Mouse (Mus musculus) liver, embryonic 16.5 days (tissue): Measurements from ENCODE around the gene Chd9. TPM values are rescaled to one million over a fixed set of nuclear protein-coding genes. Genes with fewer than 3 reads are reported as not detected.
A peak's percentile ranks its signal among the peaks of the same experiment; 100 is the strongest.

Experiments used
- ATAC-seq: fragments of 200-750 bp; cut with Nextera tagmentation; 2 replicates; pipeline ENCODE4 v1.8.0; 2017; ENCODE audit warnings: low read depth, mild to moderate bottlenecking, moderate number of reproducible peaks, moderate library complexity
- H3K27ac ChIP-seq: fragments of 300-500 bp; sonication (generic); 2 replicates; pipeline ENCODE4 v1.5.1; 2014; ENCODE audit warnings: mild to moderate bottlenecking, low read length
- H3K27me3 ChIP-seq: fragments of 300-500 bp; sonication (generic); 2 replicates; pipeline ENCODE4 v1.6.1; 2014; ENCODE audit warnings: low read depth, low read length, mixed read lengths; ENCODE audit not compliant: control insufficient read depth, insufficient read depth
- H3K36me3 ChIP-seq: fragments of 300-500 bp; sonication (generic); 2 replicates; pipeline ENCODE4 v1.6.1; 2014; ENCODE audit warnings: mild to moderate bottlenecking; ENCODE audit not compliant: control insufficient read depth, insufficient read depth
- H3K4me1 ChIP-seq: fragments of 300-500 bp; sonication (generic); 2 replicates; pipeline ENCODE4 v1.6.1; 2014; ENCODE audit warnings: low read depth, low read length, mixed read lengths; ENCODE audit not compliant: control insufficient read depth
- H3K4me2 ChIP-seq: fragments of 300-500 bp; sonication (generic); 2 replicates; pipeline ENCODE4 v1.6.1; 2014; ENCODE audit warnings: low read depth, low read length, mixed read lengths
- H3K4me3 ChIP-seq: fragments of 300-500 bp; sonication (generic); 2 replicates; pipeline ENCODE4 v1.5.1; 2014; ENCODE audit warnings: low read depth, mild to moderate bottlenecking, low read length
- H3K9ac ChIP-seq: fragments of 300-500 bp; sonication (generic); 2 replicates; pipeline ENCODE4 v1.6.1; 2014; ENCODE audit warnings: low read depth, low read length
- H3K9me3 ChIP-seq: fragments of 300-500 bp; sonication (generic); replicated peaks from 2 replicates; pipeline ENCODE4 v1.6.1; 2016; ENCODE audit warnings: low read length; ENCODE audit not compliant: control insufficient read depth
- whole genome bisulfite sequencing: fragments of 180-500 bp; shearing (Covaris S2); extraction: QIAGEN DNeasy Blood & Tissue Kit; methylation state at CpG from one replicate; pipeline ENCODE4 v1.1.7; 2014; ENCODE audit not compliant: insufficient replicate concordance; 5-methylcytosine and 5-hydroxymethylcytosine counted together
- polyA plus RNA-seq: library from polyadenylated mRNA; unstranded; fragments of >200 nt; fragmentation: Nextera tagmentation; extraction: Ambion mirVana; gene quantifications from 2 replicates; pipeline ENCODE4 v1.2.1, GENCODE M21; 2015

The Chd9 gene
- polyA plus RNA-seq, 1 experiment from 2014 or later, result 18.5 TPM

- H3K27me3 ChIP-seq, result no peaks in the 10 kb centered on the region
- no peaks in the 10 kb centered on the region for H3K36me3 ChIP-seq
- no peak overlapping the region for H3K4me3 ChIP-seq
- 55% methylated on average over 9 of the region's 9 CpGs for WGBS
- H3K9ac ChIP-seq, result no peak overlapping the region
- no peak overlapping the region for H3K27ac ChIP-seq
- H3K4me2 ChIP-seq, result no peak overlapping the region
- no peak for ATAC-seq
- H3K4me1 ChIP-seq, result no peaks in the 10 kb centered on the region
- no peaks in the 10 kb centered on the region for H3K9me3 ChIP-seq
Observed at GRCm38 (mm10) chr8:90819561-90820320, 8.4 kb upstream of the Chd9 start.

DNA sequence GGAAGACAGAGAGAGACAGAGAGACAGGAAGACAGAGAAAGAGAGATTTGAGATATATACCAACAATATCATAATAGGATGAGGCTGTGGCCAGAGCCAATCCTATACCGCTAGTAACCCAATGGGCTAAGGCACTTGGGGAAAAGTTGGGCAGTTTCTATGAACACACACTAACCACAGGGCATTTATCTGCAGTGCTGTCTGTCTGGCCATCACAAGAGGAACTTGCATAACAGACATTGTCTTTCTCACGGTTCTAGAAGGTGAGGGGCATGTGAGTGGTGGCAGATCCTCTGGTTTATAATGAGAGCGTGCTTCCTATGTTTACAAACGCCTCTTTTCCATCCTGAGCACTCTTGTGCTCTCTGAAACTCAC lies 7.8 kb upstream of the Chd9 start:
- H3K4me1 ChIP-seq, result no peaks in the 10 kb centered on the region
- no peak overlapping the region for H3K4me2 ChIP-seq
- H3K9ac ChIP-seq, result no peak overlapping the region
- no peaks in the 10 kb centered on the region for H3K9me3 ChIP-seq
- H3K27ac ChIP-seq, result no peak overlapping the region
- no peaks in the 10 kb centered on the region for H3K36me3 ChIP-seq
- H3K4me3 ChIP-seq, result no peak overlapping the region
- 33% methylated on average over 4 of the region's 4 CpGs for WGBS
- H3K27me3 ChIP-seq, result no peaks in the 10 kb centered on the region
- no peak for ATAC-seq

- no peaks in the 10 kb centered on the region for H3K36me3 ChIP-seq
- no peak overlapping the region for H3K9ac ChIP-seq
- ATAC-seq, result no peak
- H3K4me2 ChIP-seq, result no peak overlapping the region
- H3K4me3 ChIP-seq, result no peak overlapping the region
- no peaks in the 10 kb centered on the region; the same call in 1 of the 2 replicates for H3K4me1 ChIP-seq
- H3K27ac ChIP-seq, result no peak overlapping the region
- no peaks in the 10 kb centered on the region for H3K9me3 ChIP-seq
- H3K27me3 ChIP-seq, result no peaks in the 10 kb centered on the region
- WGBS, result 16% methylated on average over 11 of the region's 11 CpGs
Observed at GRCm38 (mm10) chr8:90822443-90822842, 5.7 kb upstream of the Chd9 start.

DNA sequence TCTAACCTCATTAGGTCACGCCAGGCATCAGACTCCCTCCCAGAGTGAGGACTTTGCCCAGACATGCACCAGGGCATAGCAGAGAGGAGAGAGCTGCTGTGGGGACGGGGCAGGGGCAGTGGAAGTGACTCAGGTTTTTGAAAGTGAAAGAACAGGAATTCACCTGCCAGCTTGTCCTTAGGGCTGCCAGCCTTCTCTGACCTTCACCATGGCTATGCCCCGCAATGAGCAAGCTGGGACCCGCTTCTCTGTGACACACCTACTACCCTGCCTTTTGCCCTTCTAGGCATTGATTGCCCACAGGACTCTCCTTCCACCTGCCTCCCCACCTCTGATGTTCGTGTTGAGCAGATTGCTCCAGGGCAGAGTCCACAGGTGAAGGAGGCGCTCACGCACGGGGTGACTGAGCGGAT lies 2.7 kb upstream of the Chd9 start:
- peaks cover 9% of the 10 kb centered on the region for H3K4me1 ChIP-seq
- WGBS, result 62% methylated on average over 9 of the region's 9 CpGs
- no peak overlapping the region for H3K27ac ChIP-seq
- H3K4me3 ChIP-seq, result no peak overlapping the region
- H3K9ac ChIP-seq, result no peak overlapping the region
- ATAC-seq, result no peak; the same call in 1 of the 2 replicates
- H3K9me3 ChIP-seq, result no peaks in the 10 kb centered on the region
- H3K27me3 ChIP-seq, result no peaks in the 10 kb centered on the region
- H3K4me2 ChIP-seq, result peak overlapping the region; percentile 24; the same call in 1 of the 2 replicates
- H3K36me3 ChIP-seq, result no peaks in the 10 kb centered on the region

- Histone ChIP-seq H3K4me2 (peak overlapping the region; percentile 60), H3K4me3 (peak overlapping the region; percentile 61), H3K4me1 (peaks cover 11% of the 10 kb centered on the region), H3K9me3 (no peaks in the 10 kb centered on the region), H3K9ac (peak overlapping the region; percentile 23), H3K27me3 (no peaks in the 10 kb centered on the region), H3K36me3 (no peaks in the 10 kb centered on the region), H3K27ac (no peak overlapping the region)
- 10% methylated on average over 11 of the region's 11 CpGs for WGBS
- ATAC-seq, result peak; percentile 25
Observed at GRCm38 (mm10) chr8:90828987-90829740, 1.0 kb downstream of the Chd9 start.

DNA sequence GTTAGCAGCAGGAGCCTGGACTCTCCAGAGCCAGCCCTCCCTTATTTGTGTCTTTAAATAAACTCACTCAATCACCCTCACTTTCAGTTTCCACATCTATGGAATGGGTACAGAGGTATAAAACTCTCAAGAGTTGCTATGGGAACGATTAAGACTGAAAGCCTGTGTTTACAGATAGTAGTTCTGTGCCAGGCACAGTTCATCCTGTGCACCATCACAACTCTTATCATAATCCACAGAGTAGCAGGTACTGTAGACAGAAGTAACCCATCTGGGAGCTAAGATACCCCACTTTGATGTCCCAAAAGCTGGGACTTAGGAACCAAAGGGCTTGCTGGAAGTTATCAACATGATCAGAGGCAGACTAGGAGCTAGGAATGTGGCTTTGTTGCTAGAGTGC lies 1.7 kb downstream of the Chd9 start:
- no peak overlapping the region for H3K4me3 ChIP-seq
- no peak overlapping the region for H3K9ac ChIP-seq
- peaks cover 11% of the 10 kb centered on the region for H3K4me1 ChIP-seq
- no peak overlapping the region for H3K27ac ChIP-seq
- H3K9me3 ChIP-seq, result no peaks in the 10 kb centered on the region
- no peaks in the 10 kb centered on the region for H3K27me3 ChIP-seq
- no peaks in the 10 kb centered on the region for H3K36me3 ChIP-seq
- WGBS, result 29% methylated on average over 1 of the region's 1 CpGs
- H3K4me2 ChIP-seq, result peak overlapping the region; percentile 60; the same call in 1 of the 2 replicates
- ATAC-seq, result peak; percentile 10; the same call in 1 of the 2 replicates

GRCm38 (mm10) chr8:90830980-90831379 lies 2.8 kb downstream of the Chd9 start:
- 44% methylated on average over 8 of the region's 8 CpGs for WGBS
- no peak overlapping the region for H3K27ac ChIP-seq

DNA sequence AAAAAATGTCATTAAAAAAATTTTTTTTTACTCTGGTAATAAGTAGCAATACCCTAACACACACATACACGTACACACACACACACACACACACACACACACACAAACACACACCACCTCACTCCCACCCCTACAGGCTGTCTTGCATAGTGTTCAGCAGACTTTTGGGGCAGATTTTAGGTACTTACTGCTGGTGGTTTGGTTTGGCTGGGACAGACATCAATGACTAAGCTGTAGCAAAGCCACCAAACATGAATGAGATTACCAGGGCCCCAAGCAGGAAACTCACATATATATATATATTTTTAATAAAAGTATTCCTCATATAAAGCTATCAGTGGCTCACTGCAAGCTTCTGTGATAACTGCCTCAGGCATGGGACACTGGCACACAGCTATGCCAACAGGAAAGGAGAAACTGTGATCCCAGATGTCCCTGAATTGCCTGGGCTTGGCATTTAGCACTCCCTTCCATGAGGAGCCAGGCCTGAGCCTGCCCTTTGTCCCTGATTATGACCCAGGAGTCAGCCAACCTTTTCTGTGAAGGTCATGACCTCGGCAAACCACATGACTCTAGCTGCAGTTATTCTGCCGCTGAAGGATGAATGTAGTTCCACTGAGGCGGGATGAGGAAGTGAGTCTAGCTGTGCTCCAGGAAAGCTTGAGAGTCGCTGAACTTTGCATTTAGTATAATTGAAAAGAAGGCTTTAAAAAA lies 4.6 kb downstream of the Chd9 start:
- Histone ChIP-seq H3K9ac (no peak overlapping the region), H3K36me3 (no peaks in the 10 kb centered on the region), H3K4me2 (no peak overlapping the region), H3K27ac (no peak overlapping the region), H3K4me3 (no peak overlapping the region), H3K9me3 (no peaks in the 10 kb centered on the region), H3K4me1 (peaks cover 11% of the 10 kb centered on the region; the same call in 1 of the 2 replicates), H3K27me3 (no peaks in the 10 kb centered on the region)
- ATAC-seq, result no peak
- WGBS, result 27% methylated on average over 5 of the region's 5 CpGs

More at GRCm38 (mm10) chr8:90830980-90831379, 2.8 kb downstream of the Chd9 start:
- no peaks in the 10 kb centered on the region for H3K36me3 ChIP-seq
- peaks cover 11% of the 10 kb centered on the region; the same call in 1 of the 2 replicates for H3K4me1 ChIP-seq
- peak; percentile 27; the same call in 1 of the 2 replicates for ATAC-seq
- H3K4me3 ChIP-seq, result no peak overlapping the region
- no peak overlapping the region for H3K9ac ChIP-seq
- H3K9me3 ChIP-seq, result no peaks in the 10 kb centered on the region
- H3K27me3 ChIP-seq, result no peaks in the 10 kb centered on the region
- no peak overlapping the region for H3K4me2 ChIP-seq
